Mouse (Mus musculus): ENCODE measurements at regions not wholly inside any gene's neighbourhood (a gene's known extent, or its start where the extent isn't known, plus 50 kb on each side); places are given as distances from the start of the nearest gene placed in this dataset.

DNA sequence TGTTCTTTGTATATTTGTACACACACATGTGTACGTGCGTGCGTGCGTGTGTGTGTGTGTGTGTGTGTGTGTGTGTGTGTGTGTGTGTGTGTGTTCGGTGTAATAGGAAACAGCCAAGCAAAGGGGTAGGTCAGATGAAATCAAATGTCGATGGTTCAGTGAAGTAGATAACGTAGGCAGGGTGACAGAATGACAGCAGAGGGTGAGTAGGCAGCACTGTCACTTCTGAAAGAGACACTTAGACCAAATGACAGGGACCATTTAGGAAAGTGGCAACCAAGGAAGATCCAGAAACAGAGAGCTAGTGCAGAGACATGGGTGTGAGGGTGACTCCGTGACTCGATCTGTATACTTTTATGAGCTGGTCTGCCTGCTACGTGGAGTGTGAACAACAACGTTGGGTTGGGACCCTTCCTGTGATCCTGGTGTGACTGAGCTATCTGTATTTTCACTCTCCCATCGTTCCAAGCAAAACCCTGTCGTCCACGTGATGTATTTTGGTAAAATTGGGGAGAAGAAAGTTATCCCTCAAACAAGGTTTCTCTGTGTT is 266.5 kb upstream of the 9630041A04Rik start:
- no peaks in the 10 kb centered on the region for H3K27me3 ChIP-seq
- H3K9me3 ChIP-seq, result no peaks in the 10 kb centered on the region
- no peak overlapping the region for H3K4me3 ChIP-seq
- no peak overlapping the region for H3K27ac ChIP-seq
- no peak overlapping the region for H3K4me2 ChIP-seq
- 90% methylated on average over 14 of the region's 14 CpGs for WGBS
- H3K36me3 ChIP-seq, result no peaks in the 10 kb centered on the region
- H3K4me1 ChIP-seq, result no peaks in the 10 kb centered on the region
- ATAC-seq (ENCODE audit: insufficient number of reproducible peaks, insufficient read depth, low FRiP score, low TSS enrichment, low read depth), result no peak
- no peak overlapping the region for H3K9ac ChIP-seq

DNA sequence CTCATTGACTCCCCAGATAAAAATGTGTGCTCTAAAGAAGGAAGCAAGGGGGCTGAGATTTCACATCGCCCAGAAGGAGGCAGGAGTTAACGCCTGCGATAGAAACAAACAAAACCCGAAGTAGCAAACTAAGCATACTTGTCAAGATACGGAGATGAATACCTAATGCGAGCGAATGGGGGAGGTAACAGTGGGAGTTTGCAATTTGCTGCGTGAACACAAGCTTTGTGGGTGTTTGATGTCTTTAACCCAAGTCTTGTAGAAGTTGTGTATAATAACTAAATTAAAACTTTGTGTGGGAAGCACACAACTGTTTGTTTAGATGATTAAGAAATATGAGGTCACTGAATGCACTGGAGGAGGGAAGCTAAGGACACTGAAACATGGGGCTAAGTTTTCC is 269.0 kb upstream of the 9630041A04Rik start:
- Histone ChIP-seq H3K9ac (no peak overlapping the region), H3K4me2 (no peak overlapping the region), H3K27ac (no peak overlapping the region), H3K36me3 (no peaks in the 10 kb centered on the region), H3K9me3 (no peaks in the 10 kb centered on the region), H3K4me1 (no peaks in the 10 kb centered on the region), H3K27me3 (no peaks in the 10 kb centered on the region), H3K4me3 (no peak overlapping the region)
- 91% methylated on average over 8 of the region's 8 CpGs for WGBS
- no peak for ATAC-seq (ENCODE audit: insufficient number of reproducible peaks, insufficient read depth, low FRiP score, low TSS enrichment, low read depth)

DNA sequence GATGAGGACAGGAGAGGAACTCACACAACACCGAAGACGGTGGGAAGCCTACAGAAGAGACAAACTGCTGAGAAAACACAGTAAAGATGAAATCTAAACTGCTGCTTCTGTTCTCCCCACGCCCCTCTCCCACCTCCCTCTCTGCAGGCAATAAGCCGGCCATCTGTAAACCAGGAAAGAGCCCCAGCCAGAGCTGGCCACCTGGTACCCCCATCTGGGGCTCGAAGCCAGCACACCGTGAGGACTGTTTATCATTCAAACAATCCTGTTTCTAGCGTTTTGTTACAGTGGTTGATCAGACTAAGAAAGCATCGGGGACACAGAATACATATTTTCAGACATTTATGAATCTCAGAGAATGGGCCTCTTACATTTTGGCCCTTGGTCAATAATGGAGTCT is 270.0 kb upstream of the 9630041A04Rik start:
- H3K9me3 ChIP-seq, result no peaks in the 10 kb centered on the region
- no peak for ATAC-seq (ENCODE audit: insufficient number of reproducible peaks, insufficient read depth, low FRiP score, low TSS enrichment, low read depth)

DNA sequence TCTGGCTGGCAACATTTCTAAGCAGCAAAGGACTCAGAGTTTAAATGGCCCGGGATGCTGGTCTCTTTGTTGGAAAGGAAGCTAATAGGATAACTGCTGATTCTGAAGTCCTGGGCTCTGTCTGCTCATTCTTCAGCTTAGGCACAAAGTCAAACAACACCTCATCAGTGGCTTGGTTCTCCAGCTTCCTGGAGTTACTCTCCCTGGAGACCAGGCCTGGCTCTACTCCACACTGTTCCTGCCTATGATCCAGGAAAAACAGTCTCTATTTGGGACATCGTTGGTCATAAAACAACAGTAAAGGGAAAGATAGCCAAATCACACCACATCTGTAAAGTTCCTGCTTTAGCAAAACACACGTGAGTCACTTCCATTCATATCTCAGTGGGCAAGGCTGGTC is 271.3 kb upstream of the 9630041A04Rik start:
- no peaks in the 10 kb centered on the region for H3K27me3 ChIP-seq
- no peaks in the 10 kb centered on the region for H3K4me1 ChIP-seq
- 0 out of 2 replicates have a peak, but pooled peaks cover 3% of the 10 kb centered on the region for H3K9me3 ChIP-seq
- WGBS, result 82% methylated on average over 3 of the region's 3 CpGs
- H3K36me3 ChIP-seq, result no peaks in the 10 kb centered on the region
- H3K27ac ChIP-seq, result no peak overlapping the region
- no peak overlapping the region for H3K4me3 ChIP-seq
- H3K4me2 ChIP-seq, result no peak overlapping the region
- no peak for ATAC-seq (ENCODE audit: insufficient number of reproducible peaks, insufficient read depth, low FRiP score, low TSS enrichment, low read depth)
- H3K9ac ChIP-seq, result no peak overlapping the region

More for the DNA sequence above, 270.0 kb upstream of the 9630041A04Rik start:
- no peaks in the 10 kb centered on the region for H3K27me3 ChIP-seq
- no peaks in the 10 kb centered on the region for H3K36me3 ChIP-seq
- no peak overlapping the region for H3K27ac ChIP-seq
- H3K4me1 ChIP-seq, result no peaks in the 10 kb centered on the region
- no peak overlapping the region for H3K4me2 ChIP-seq
- WGBS, result 74% methylated on average over 8 of the region's 8 CpGs
- no peak overlapping the region for H3K4me3 ChIP-seq
- no peak overlapping the region for H3K9ac ChIP-seq

DNA sequence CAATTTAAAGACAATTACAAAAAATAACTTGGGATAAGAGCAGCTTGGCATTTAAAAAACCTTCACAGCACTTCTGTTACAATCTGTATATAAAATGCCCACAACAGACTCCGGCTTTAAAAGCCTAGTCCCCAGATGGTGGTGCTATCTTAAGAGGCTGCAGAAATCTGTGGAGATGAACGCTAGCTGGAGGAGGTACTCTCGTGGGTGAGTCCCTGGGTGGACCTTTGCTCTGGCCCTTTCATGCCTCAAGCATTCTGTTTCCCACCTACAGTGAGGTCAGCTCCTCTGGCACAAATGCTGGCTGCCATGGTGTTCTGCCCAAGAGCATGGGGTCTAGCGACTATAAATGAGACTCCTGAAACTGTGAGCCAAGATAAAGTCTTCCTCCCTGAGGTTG is 280.6 kb upstream of the 9630041A04Rik start:
- no peak overlapping the region for H3K4me3 ChIP-seq
- ATAC-seq (ENCODE audit: insufficient number of reproducible peaks, insufficient read depth, low FRiP score, low TSS enrichment, low read depth), result no peak
- H3K27me3 ChIP-seq, result no peaks in the 10 kb centered on the region
- H3K4me1 ChIP-seq, result no peaks in the 10 kb centered on the region
- H3K9ac ChIP-seq, result no peak overlapping the region
- H3K4me2 ChIP-seq, result no peak overlapping the region
- no peaks in the 10 kb centered on the region for H3K36me3 ChIP-seq
- H3K27ac ChIP-seq, result no peak overlapping the region
- 0 out of 2 replicates have a peak, but pooled peaks cover 3% of the 10 kb centered on the region for H3K9me3 ChIP-seq
- WGBS, result 91% methylated on average over 4 of the region's 4 CpGs

DNA sequence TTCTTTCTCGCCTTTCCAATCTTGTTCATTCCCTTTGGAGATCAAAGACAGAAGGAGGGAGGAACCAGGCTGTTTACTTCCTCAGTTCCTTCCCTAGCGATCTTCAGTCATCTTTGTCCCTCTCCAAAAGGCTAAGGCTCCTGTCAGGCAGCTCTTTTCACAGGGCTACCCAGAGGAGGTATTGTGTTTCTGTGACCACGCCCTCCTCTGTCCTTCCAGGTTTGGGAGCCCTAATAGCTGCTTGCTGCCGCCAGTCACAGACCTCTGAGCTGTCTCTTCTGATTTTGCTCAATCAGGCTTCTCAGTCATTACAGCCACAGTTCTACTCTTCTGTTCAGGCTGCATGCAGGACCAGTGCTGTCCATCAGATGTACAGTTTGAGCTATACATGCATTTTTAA is 290.9 kb upstream of the 9630041A04Rik start:
- H3K27me3 ChIP-seq, result no peaks in the 10 kb centered on the region; the same call in 1 of the 2 replicates
- H3K4me1 ChIP-seq, result peaks cover 7% of the 10 kb centered on the region; the same call in 1 of the 2 replicates
- no peaks in the 10 kb centered on the region for H3K36me3 ChIP-seq
- H3K9me3 ChIP-seq, result no peaks in the 10 kb centered on the region
- H3K27ac ChIP-seq, result no peak overlapping the region
- no peak overlapping the region for H3K4me2 ChIP-seq
- no peak overlapping the region for H3K9ac ChIP-seq
- WGBS, result 8% methylated on average over 4 of the region's 4 CpGs
- no peak for ATAC-seq (ENCODE audit: insufficient number of reproducible peaks, insufficient read depth, low FRiP score, low TSS enrichment, low read depth)
- no peak overlapping the region for H3K4me3 ChIP-seq

DNA sequence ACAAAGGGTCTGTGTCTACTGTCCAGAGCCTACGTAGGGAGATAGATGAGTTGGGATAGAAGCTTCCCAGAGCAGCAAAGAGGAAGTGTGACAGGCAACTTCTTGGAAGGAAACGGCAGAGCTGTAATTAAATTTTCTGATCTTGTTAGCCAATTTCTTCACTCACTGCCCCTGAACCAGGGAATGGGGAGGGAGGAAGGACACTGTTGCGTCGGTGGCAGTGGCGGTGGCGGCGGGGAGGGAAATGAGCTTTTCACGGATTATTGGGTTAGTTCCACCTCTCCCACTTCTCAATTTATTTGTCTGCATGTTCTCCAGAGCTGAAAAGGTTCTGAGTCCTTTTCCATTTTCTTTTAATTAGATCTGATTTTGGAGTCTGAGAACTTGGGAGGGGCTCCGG is 298.4 kb upstream of the 9630041A04Rik start:
- Histone ChIP-seq H3K4me3 (no peak overlapping the region), H3K27ac (no peak overlapping the region), H3K4me2 (peak overlapping the region; percentile 16; the same call in 1 of the 2 replicates), H3K9me3 (no peaks in the 10 kb centered on the region), H3K9ac (no peak overlapping the region), H3K27me3 (peaks cover 2% of the 10 kb centered on the region; the same call in 1 of the 2 replicates), H3K4me1 (peaks cover 5% of the 10 kb centered on the region), H3K36me3 (no peaks in the 10 kb centered on the region)
- ATAC-seq (ENCODE audit: insufficient number of reproducible peaks, insufficient read depth, low FRiP score, low TSS enrichment, low read depth), result no peak
- 30% methylated on average over 9 of the region's 9 CpGs for WGBS

DNA sequence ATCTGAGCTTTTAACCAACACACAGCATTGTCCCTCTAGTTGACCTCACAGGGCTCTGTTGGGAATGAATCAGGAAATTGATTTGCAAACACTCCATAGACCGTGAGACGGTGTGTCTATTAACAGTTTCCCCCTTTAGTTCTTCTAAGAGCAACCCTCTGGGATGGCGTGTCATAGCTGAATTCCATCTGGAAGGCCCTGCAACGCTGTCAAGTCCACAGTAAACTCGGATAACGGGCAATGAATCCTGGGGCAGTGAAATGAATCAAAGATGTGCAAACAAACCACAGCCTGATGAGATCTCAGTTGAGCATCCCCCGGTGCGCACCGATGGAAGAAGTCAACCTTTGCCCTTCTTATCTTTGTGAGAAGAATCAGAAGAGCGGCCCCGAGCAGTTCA is 302.3 kb upstream of the 9630041A04Rik start:
- Histone ChIP-seq H3K4me3 (no peak overlapping the region), H3K4me1 (peaks cover 5% of the 10 kb centered on the region), H3K9me3 (no peaks in the 10 kb centered on the region), H3K4me2 (no peak overlapping the region), H3K36me3 (no peaks in the 10 kb centered on the region), H3K9ac (no peak overlapping the region), H3K27me3 (no peaks in the 10 kb centered on the region), H3K27ac (no peak overlapping the region)
- no peak for ATAC-seq (ENCODE audit: insufficient number of reproducible peaks, insufficient read depth, low FRiP score, low TSS enrichment, low read depth)
- 82% methylated on average over 11 of the region's 11 CpGs for WGBS

DNA sequence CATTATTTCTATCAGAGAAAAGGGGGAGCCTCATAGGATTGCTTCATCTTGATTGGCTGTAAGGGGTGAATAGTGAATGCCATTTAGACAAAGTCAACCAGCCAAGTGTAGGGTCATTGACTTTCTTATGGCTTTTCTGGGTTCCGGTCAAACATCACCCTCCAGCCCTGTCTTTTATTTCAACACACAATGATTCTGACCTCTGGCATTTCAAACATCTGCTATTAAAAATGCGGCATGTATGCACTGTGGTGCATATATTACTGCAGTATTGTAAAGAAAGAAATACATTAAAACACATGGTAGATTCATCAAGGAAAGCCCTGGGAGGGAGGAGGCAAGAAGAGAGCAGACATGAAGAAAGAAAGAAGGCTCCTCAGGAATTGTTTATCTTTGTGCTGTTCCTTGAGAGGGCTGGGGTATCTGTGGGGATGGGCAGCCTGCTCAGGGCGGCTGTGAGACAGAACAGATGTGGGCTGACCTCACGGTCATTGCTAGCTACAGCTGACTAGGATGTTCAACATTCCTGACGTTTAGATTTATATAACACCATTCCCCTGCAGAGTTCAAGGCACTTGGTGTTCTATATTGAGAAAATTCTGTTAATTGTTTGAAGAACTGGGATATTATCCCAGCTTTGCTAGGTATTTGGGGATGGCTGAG is 303.5 kb upstream of the Ppp2r3a start:
- no peaks in the 10 kb centered on the region for H3K27me3 ChIP-seq
- no peak for ATAC-seq (ENCODE audit: insufficient number of reproducible peaks, insufficient read depth, low FRiP score, low TSS enrichment, low read depth)
- 36% methylated on average over 5 of the region's 5 CpGs for WGBS
- H3K9me3 ChIP-seq, result no peaks in the 10 kb centered on the region
- H3K4me1 ChIP-seq, result no peaks in the 10 kb centered on the region
- no peak overlapping the region for H3K27ac ChIP-seq
- H3K4me3 ChIP-seq, result no peak overlapping the region
- no peak overlapping the region for H3K4me2 ChIP-seq
- no peaks in the 10 kb centered on the region for H3K36me3 ChIP-seq
- H3K9ac ChIP-seq, result no peak overlapping the region

DNA sequence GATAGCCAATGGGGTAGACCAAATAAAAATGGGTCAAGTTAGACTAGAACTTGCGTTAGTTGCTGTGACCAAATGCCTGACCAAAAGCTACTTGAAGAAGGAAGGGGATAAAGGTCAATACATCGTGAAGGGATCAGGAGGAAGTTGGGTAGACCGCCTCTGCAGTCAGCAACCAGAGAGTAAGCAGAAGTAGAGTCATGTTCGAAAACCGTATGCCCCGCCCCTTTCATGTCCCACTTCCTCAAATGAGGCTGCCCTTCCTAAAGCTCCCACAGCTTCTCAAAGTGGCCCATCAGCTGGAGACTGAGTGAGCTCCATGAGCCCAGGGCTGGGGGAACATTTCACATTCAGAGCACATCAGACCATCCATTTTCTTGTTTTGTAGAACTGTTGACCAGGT is 301.2 kb upstream of the Ppp2r3a start:
- WGBS, result 86% methylated on average over 6 of the region's 6 CpGs
- ATAC-seq (ENCODE audit: insufficient number of reproducible peaks, insufficient read depth, low FRiP score, low TSS enrichment, low read depth), result no peak
- Histone ChIP-seq H3K36me3 (no peaks in the 10 kb centered on the region), H3K9me3 (no peaks in the 10 kb centered on the region), H3K9ac (no peak overlapping the region), H3K27me3 (no peaks in the 10 kb centered on the region), H3K4me1 (no peaks in the 10 kb centered on the region), H3K4me3 (no peak overlapping the region), H3K4me2 (no peak overlapping the region), H3K27ac (no peak overlapping the region)

DNA sequence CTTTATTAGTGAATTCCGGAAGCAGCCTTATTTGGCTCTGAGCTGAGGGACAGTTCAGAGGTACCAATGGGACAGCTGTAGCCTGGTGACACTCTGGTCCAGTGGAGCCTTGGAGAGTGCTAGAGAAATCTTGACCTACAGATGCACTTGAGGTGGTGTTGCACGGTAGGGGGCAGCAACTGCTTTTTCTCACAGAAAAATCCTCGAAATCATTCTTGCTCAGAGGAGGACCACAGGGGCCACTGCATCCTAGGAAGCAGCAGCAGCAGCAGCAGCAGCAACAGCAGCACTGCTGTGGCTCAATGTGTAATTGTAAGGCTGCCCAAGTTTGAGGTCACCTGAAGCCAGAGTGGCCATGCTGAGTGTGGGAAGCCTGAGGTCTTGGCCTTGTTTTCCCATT is 299.7 kb upstream of the Ppp2r3a start:
- Histone ChIP-seq H3K9me3 (no peaks in the 10 kb centered on the region), H3K9ac (no peak overlapping the region), H3K4me2 (no peak overlapping the region), H3K36me3 (no peaks in the 10 kb centered on the region), H3K4me3 (no peak overlapping the region), H3K27me3 (no peaks in the 10 kb centered on the region), H3K4me1 (no peaks in the 10 kb centered on the region), H3K27ac (no peak overlapping the region)
- ATAC-seq (ENCODE audit: insufficient number of reproducible peaks, insufficient read depth, low FRiP score, low TSS enrichment, low read depth), result no peak
- WGBS, result 64% methylated on average over 3 of the region's 3 CpGs

DNA sequence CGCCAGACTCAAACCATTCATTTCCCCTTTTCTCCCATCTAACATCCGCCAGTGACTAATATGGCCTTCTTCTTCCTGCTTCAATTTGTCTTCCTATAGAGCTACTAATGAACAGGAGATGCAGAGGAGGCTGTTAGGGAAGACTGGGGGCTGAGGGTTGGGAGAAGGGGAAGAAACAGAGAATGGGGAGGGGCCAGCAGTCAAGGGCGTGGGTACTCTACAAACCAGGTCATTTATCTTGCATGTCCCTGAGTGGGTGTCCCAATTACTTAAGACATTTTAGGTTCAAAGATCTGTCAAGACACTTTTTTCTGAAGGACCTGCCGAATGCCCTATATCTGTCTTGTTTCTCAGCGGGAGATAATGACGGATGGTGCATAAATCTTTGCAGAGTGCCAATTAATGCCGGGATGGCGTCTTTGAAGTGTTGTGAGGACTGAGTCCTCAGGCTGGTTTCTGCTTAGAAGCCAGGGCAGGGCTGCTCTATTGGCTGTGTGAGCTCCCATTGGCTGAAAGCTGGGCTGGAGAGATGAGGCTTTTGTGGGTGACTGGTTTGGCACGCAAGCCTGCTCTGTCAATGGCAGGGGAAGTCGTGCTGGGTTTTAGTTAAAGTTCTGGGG is 294.7 kb upstream of the Ppp2r3a start:
- Histone ChIP-seq H3K4me3 (no peak overlapping the region), H3K4me2 (no peak overlapping the region), H3K36me3 (no peaks in the 10 kb centered on the region), H3K27me3 (no peaks in the 10 kb centered on the region), H3K4me1 (no peaks in the 10 kb centered on the region), H3K9me3 (no peaks in the 10 kb centered on the region), H3K27ac (no peak overlapping the region), H3K9ac (no peak overlapping the region)
- no peak for ATAC-seq (ENCODE audit: insufficient number of reproducible peaks, insufficient read depth, low FRiP score, low TSS enrichment, low read depth)
- 77% methylated on average over 10 of the region's 10 CpGs for WGBS
